Mouse (Mus musculus) left cerebral cortex, adult 11 months (tissue): Measurements from ENCODE around the gene Epb41l1.
"Not testable (repeated sequence)": the region's sequence is repeated elsewhere in the genome, so short reads cannot be mapped to it uniquely, and the experiment has no call there.

ENCODE experiments used
- DNase-seq: peaks from one replicate; pipeline ENCODE4 v3.0.0; 2022; ENCODE audit warnings: low spot score

Gene Epb41l1

GRCm38 (mm10) chr2:156487589-156488160 lies 67.0 kb downstream of the Epb41l1 start:
- no peak for DNase-seq

GRCm38 (mm10) chr2:156488166-156488814 lies 67.6 kb downstream of the Epb41l1 start:
- DNase-seq: no peak

DNA sequence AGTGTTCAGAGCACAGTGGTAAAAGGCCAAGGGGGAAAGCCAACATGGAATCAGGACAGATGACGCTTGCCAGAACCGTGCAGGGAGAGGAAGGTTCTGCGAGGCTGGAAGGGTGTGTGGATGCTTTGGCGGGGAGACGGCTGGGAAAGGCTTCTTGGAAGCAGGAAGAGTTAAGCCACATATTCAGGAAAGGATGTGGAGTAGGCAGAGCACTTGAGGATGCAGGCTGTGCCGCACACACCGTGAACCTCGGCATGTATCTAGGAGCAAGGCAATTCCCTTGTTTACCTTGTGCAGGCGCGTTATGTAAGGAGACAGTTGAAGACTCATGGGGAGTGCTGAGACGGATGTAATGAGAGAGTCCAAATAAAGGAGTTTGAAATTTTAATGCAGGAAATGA lies 69.5 kb downstream of the Epb41l1 start:
- no peak for DNase-seq

DNA sequence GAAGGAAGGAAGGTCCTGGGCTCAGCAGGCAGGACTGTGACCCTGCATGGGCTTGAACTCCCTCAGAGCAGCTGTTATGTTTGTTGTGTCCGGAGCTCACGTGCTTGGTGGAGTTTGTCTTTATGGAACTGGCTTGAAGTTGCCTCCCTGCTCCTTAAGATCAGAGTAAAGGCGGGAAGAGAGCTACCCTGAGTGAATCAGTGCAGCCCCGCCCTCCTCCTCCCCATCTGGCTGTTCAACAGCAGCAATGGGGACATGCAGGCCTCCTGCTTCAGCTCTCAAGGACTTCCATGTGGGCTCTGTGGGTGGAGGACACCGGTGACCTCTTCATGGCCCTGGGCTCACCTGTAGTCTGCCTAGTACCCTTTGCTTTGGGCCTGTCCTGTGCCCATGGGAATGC lies 71.1 kb downstream of the Epb41l1 start:
- no peak for DNase-seq

DNA sequence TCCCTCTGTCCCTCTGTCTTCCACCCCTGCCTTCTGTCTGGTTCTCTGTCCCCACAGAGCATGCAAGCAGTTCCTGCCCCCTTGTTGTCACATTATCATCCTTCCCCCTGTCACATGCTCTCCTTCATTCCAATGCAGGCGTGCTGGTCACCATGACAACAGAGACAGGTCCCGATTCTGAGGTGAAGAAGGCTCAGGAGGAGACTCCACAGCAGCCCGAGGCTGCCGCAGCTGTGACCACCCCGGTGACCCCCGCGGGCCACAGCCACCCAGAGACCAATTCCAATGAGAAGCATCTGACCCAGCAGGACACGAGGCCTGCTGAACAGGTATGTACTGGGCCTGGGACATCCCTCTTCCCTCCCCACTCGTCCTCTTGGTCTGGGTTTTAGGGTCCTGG lies 73.1 kb downstream of the Epb41l1 start:
- DNase-seq: no peak

GRCm38 (mm10) chr2:156494465-156494864 lies 73.8 kb downstream of the Epb41l1 start:
- no peak for DNase-seq

GRCm38 (mm10) chr2:156494875-156495274 lies 74.2 kb downstream of the Epb41l1 start:
- no peak for DNase-seq

GRCm38 (mm10) chr2:156496816-156497566 lies 76.3 kb downstream of the Epb41l1 start:
- DNase-seq: no peak

- DNase-seq: no peak
Observed at GRCm38 (mm10) chr2:156497915-156498314, 77.2 kb downstream of the Epb41l1 start.

DNA sequence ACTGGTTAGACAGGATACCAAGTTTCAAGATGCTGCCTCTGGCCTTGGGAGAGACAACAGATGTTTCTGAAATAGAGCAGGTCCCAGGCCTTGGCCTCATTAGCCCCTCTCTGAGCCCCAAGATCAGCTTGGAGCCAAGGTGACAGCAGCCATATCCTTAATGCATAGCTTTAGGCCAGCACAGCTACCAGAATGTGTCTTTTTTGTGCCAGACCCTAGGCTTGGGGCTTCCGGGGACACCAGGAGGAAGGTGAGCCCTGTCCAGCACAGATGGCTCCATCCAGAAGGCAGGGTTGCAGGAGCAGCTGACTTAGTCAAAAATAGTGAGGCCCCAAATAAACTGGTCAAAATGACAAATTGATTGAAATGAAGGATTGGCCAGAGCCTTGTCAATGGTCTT lies 80.3 kb downstream of the Epb41l1 start:
- DNase-seq: no peak

DNA sequence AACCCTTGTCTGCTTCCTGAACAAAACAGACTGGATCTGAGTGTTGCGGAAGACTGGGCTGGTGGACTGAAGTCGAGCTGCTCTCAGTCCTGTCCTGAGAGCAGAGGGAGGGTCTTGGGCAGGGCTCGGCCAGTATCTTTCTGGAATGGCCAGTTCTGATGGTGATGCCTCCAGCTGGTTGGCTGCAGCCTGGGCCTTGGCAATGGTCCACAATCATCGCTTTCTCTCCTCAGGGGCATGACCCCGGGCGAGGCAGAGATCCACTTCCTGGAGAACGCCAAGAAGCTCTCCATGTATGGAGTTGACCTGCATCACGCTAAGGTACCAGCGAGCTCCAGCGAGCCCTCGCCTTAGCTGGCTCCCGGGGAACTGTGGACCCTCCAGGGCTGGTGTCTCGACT lies 84.8 kb downstream of the Epb41l1 start:
- no peak for DNase-seq

GRCm38 (mm10) chr2:156512028-156512427 lies 91.3 kb downstream of the Epb41l1 start:
- no peak for DNase-seq

- no peak for DNase-seq
Observed at GRCm38 (mm10) chr2:156512561-156512960, 91.9 kb downstream of the Epb41l1 start.

GRCm38 (mm10) chr2:156515102-156515501 lies 94.4 kb downstream of the Epb41l1 start:
- DNase-seq: no peak

- DNase-seq: peak; percentile 74
Observed at GRCm38 (mm10) chr2:156515565-156516185, 95.0 kb downstream of the Epb41l1 start.

DNA sequence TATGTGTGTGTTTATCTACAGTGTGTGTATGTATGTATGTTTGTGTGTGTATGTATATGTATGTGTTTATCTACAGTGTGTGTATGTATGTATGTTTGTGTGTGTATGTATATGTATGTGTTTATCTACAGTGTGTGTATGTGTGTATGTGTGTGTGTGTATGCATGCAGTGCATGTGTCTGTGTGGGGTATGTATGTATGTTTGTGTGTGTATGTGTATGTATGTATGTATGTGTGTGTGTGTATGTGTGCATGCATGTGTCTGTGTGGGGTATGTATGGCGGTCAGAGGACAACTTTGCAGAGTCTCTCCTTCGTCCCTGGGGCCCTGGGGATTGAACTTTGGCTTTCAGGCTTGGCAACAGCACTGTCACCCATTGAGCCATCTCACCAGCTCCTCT lies 96.0 kb downstream of the Epb41l1 start:
- DNase-seq: not testable (repeated sequence)

DNA sequence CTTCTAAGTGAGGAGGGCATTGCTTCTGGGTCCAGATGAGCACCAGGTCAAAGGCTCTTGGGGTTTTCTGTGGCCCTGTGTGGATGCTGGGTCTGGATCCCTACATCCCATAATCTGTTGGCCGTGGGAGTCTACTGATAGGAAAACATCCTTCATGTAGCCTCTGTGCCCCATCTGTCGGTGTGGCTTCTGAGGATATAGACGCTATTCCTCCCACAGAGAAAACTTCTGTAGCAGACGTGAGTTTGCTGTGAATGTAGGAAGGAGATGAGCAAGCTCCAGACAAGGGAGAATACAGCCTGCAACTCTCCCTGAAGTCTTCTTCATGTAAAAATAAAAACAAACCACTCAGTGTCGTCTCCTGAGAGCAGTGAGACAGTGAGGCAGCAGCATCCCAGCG lies 97.6 kb downstream of the Epb41l1 start:
- DNase-seq: no peak

DNA sequence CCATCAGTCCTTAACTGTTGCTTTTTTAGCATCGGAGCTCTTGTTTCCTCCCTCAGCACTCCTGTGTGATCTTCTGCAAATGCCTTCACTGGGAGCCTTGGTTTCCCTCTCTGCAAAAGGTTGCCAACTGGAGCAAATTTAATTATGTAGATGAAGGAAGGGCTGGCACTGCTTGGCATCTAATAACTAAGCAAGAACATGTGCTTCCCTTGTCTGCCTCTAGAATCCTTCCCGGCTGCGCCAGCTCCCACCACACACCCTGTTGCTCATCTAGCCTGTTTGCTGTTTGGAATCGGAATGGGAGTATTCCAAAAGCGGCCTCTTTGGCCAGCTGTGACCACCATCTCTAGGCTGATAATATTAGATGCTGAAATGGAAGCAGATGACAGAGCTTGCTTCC lies 98.9 kb downstream of the Epb41l1 start:
- no peak for DNase-seq

- DNase-seq: no peak
Observed at GRCm38 (mm10) chr2:156522994-156523393, 102.3 kb downstream of the Epb41l1 start.

DNA sequence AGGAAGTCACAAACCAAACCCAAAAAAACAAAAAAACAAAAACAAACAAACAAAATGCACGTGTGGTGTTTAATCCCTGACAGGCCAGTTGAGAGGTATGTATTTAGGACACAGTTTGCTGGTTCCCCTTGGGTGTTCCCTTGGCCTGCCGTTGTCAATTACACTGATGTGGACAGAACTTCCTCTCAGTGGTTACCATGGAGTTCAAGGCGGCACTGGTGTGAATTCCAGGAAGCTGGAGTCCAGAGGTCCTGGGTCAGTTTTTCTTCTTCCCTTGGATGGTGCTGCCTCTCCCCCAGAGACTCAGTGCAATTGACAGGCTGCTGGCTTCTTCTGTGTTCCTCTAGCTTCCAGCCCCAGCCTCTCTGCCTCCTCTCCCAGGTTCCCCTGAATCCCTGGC lies 103.4 kb downstream of the Epb41l1 start:
- no peak for DNase-seq

GRCm38 (mm10) chr2:156529726-156530125 lies 109.0 kb downstream of the Epb41l1 start:
- DNase-seq: no peak

- DNase-seq: no peak
Observed at GRCm38 (mm10) chr2:156533160-156533559, 112.5 kb downstream of the Epb41l1 start.
